Mouse (Mus musculus): Measurements from ENCODE around the gene Scaf11.

GRCm38 (mm10) chr15:96461541-96462512, 1.2 kb upstream of the Scaf11 start:
- TF ChIP-seq POLR2A (IDR thresholded peaks at IDR 0.05; ENCODE audit: insufficient read depth, low read depth, low read length) (no peak), CTCF (IDR thresholded peaks at IDR 0.05) (no peak)

Measured in heart, adult 2 months (tissue).